Comparison of ENCODE assay signal across 21 mouse cellular contexts in genomic region chr5:20628954-20629601, GRCm38 (mm10).
DNase-seq lines count a peak whose midpoint lies in the region; ATAC-seq and TF ChIP-seq lines count a peak whose summit lies in the region.
"Had no signal": no experiment of that assay in that cellular context is flagged by ENCODE, and none has a peak within 500 bp of the region (broad histone marks: within the 10 kb centered on the region; RNA-seq: fewer than 3 reads in every experiment).

No protein-coding gene starts in this region.

- 74% methylated on average over 4 of the region's 4 CpGs for WGBS in neural tube, embryonic 13.5 days

- no peaks in the 10 kb centered on the region for H3K9me3 ChIP-seq in neural tube, embryonic 13.5 days
- H3K9me3 ChIP-seq: embryonic facial prominence, embryonic 15.5 days; hindbrain, embryonic 13.5 days; midbrain, embryonic 10.5 days had no signal

- TF ChIP-seq CTCF in Patski (IDR thresholded peaks at IDR 0.05): no peak

- intact Hi-C loops in heart, postnatal 14 days (cut with DNase I): no loop called here

- H3K4me3 ChIP-seq in neural tube, embryonic 13.5 days: no peak overlapping the region
- H3K4me3 ChIP-seq: embryonic facial prominence, embryonic 15.5 days; hindbrain, embryonic 13.5 days; midbrain, embryonic 10.5 days had no signal

- in situ Hi-C loops in Patski (cut with MboI; ENCODE audit: low pct_unique_long_range_greater_than_20kb): no loop called here

- peak; percentile 85 for DNase-seq in heart, adult 11 months
- DNase-seq in heart, postnatal 14 days: no peak
- no peak for DNase-seq in neural tube, embryonic 10.5 days (ENCODE audit: extremely low spot score, low spot score)
- no peak for DNase-seq in Patski (ENCODE audit: low read depth, low spot score)
- no peak for DNase-seq in spleen, postnatal 10 days (ENCODE audit: low spot score in 2 of 2)
- DNase-seq in spleen, postnatal 14 days (ENCODE audit: low spot score in 2 of 2): no peak
- DNase-seq: adrenal gland, postnatal 36 days; cerebellum, adult 11 months; cerebellum, postnatal 36 days; gastrocnemius, postnatal 14 days; kidney, postnatal 14 days; lung, embryonic 14.5 days; retina, postnatal 1 day had no signal

- H3K27me3 ChIP-seq in neural tube, embryonic 13.5 days: no peaks in the 10 kb centered on the region
- H3K27me3 ChIP-seq in Patski: no peaks in the 10 kb centered on the region
- H3K27me3 ChIP-seq: embryonic facial prominence, embryonic 15.5 days; hindbrain, embryonic 13.5 days had no signal

- no peak overlapping the region for H3K27ac ChIP-seq in neural tube, embryonic 13.5 days (replicated peaks)
- H3K27ac ChIP-seq: embryonic facial prominence, embryonic 15.5 days; hindbrain, embryonic 13.5 days; midbrain, embryonic 10.5 days had no signal

- H3K9ac ChIP-seq in neural tube, embryonic 13.5 days: no peak overlapping the region
- H3K9ac ChIP-seq: embryonic facial prominence, embryonic 15.5 days; hindbrain, embryonic 13.5 days; lung, embryonic 14.5 days had no signal

- H3K36me3 ChIP-seq in neural tube, embryonic 13.5 days: no peaks in the 10 kb centered on the region
- H3K36me3 ChIP-seq: embryonic facial prominence, embryonic 15.5 days; hindbrain, embryonic 13.5 days; midbrain, embryonic 10.5 days had no signal

- peaks cover 9% of the 10 kb centered on the region for H3K4me1 ChIP-seq in neural tube, embryonic 13.5 days (replicated peaks)
- H3K4me1 ChIP-seq: midbrain, embryonic 10.5 days had no signal

- ATAC-seq in neural tube, embryonic 13.5 days (ENCODE audit: low read depth): peak; percentile 32; the same call in 1 of the 2 replicates
- ATAC-seq in Patski: peak; percentile 54
- peak; percentile 98 for ATAC-seq in megakaryocyte, adult 5-6 weeks (ENCODE audit: poor library complexity, severe bottlenecking)
- ATAC-seq: CD4-positive, CD25-positive, alpha-beta regulatory T cell, adult 4 months; forebrain, embryonic 14.5 days; intestine, postnatal 0 days had no signal

- POLR2A ChIA-PET in Patski (lab: Charles Lee): no interaction called here

- no peak overlapping the region for H3K4me2 ChIP-seq in neural tube, embryonic 13.5 days
- H3K4me2 ChIP-seq: embryonic facial prominence, embryonic 15.5 days; hindbrain, embryonic 13.5 days; lung, embryonic 14.5 days had no signal

- CTCF ChIA-PET in Patski (lab: Charles Lee): no interaction called here

Comparison
In these comparisons a context has a peak if more than half of its experiments do, and no peak if none do; other contexts are left out.
1. ATAC-seq: peak in every context shown above with its lines; median percentile 98 in megakaryocyte, adult 5-6 weeks; 54 in Patski; 32 in neural tube, embryonic 13.5 days.